Mouse (Mus musculus) liver, embryonic 11.5 days (tissue): Measurements from ENCODE around the gene Rtp4. TPM values are rescaled to one million over a fixed set of nuclear protein-coding genes. Genes with fewer than 3 reads are reported as not detected.

Experiments
- ATAC-seq: fragments of 200-750 bp; cut with Nextera tagmentation; replicated peaks from 2 replicates; pipeline ENCODE4 v1.8.0; 2017; ENCODE audit warnings: moderate number of reproducible peaks, mild to moderate bottlenecking, moderate TSS enrichment, moderate library complexity; ENCODE audit not compliant: low FRiP score
- DNase-seq: peaks from one replicate; pipeline ENCODE4 v3.0.0-alpha.2; 2017; ENCODE audit warnings: low spot score
- H3K27ac ChIP-seq: fragments of 300-500 bp; sonication (generic); 2 replicates; pipeline ENCODE4 v1.5.1; 2014; ENCODE audit warnings: mild to moderate bottlenecking, low read depth, low read length, control low read depth
- H3K27me3 ChIP-seq: fragments of 300-500 bp; sonication (generic); replicated peaks from 2 replicates; pipeline ENCODE4 v1.6.1; 2014; ENCODE audit warnings: low read length, mixed read lengths; ENCODE audit not compliant: control insufficient read depth, insufficient read depth
- H3K36me3 ChIP-seq: fragments of 300-500 bp; sonication (generic); 2 replicates; pipeline ENCODE4 v1.6.1; 2014; ENCODE audit warnings: mild to moderate bottlenecking, low read length, moderate library complexity, mixed read lengths; ENCODE audit not compliant: control insufficient read depth, insufficient read depth
- H3K4me1 ChIP-seq: fragments of 300-500 bp; sonication (generic); replicated peaks from 2 replicates; pipeline ENCODE4 v1.6.1; 2014; ENCODE audit warnings: low read length, mixed read lengths; ENCODE audit not compliant: control insufficient read depth, insufficient read depth
- H3K4me2 ChIP-seq: fragments of 300-500 bp; sonication (generic); 2 replicates; pipeline ENCODE4 v1.6.1; 2014; ENCODE audit warnings: mild to moderate bottlenecking, control low read depth, moderate library complexity
- H3K4me3 ChIP-seq: fragments of 300-500 bp; sonication (generic); 2 replicates; pipeline ENCODE4 v1.5.1; 2014; ENCODE audit warnings: low read depth, low read length, control low read depth
- H3K9ac ChIP-seq: fragments of 300-500 bp; sonication (generic); 2 replicates; pipeline ENCODE4 v1.6.1; 2014; ENCODE audit warnings: low read depth, low read length, control low read depth
- H3K9me3 ChIP-seq: fragments of 300-500 bp; sonication (generic); 2 replicates; pipeline ENCODE4 v1.6.1; 2016; ENCODE audit warnings: low read length, inconsistent platforms, mixed read lengths; ENCODE audit not compliant: control insufficient read depth
- WGBS: fragments of 180-500 bp; shearing (Covaris S2); extraction: QIAGEN DNeasy Blood & Tissue Kit; methylation state at CpG from one replicate; pipeline ENCODE4 v1.1.7; 2014; 5-methylcytosine and 5-hydroxymethylcytosine counted together
- polyA plus RNA-seq: library from polyadenylated mRNA; unstranded; fragments of >200 nt; fragmentation: Nextera tagmentation; extraction: Ambion mirVana; gene quantifications from 2 replicates; pipeline ENCODE4 v1.2.1, GENCODE M21; 2014

Rtp4 gene
- polyA plus RNA-seq = 4.2 and 4.6 TPM in 2 replicates

DNA sequence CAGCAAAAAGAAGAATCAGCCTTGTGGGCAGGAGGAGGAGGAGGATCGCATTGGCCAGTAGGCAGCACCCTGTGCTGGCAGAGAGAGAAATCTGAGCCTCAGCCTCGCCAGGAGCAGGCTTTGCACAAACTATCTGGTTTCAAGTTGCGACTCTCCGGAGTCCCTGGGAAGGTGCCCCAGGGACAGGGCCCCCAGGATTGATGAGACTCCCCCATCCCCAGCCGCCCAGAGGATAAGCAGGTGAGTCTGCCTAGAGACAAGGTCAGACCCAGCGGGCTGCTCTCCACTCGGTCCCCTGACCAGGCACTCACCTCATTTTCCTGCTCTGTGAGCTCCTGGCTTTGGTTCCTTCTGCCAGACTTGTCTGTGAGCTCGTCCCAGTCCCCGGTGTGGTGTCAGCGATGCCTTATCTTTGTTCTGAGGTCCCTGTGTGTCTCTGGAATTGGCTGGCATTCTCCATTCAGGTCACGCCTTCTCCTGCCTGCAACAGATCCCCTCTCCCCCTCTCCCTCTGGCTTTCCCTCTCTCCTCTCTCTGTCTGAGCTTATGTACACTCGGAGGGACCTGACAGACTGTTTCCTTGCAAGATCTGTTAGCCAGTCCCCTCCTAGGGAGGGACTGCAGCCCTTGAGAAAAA, at the start of gene Rtp4, which contains the start of gene Masp1:
Gene Rtp4 (plus strand): TSS at position 57 of the 637 bp plus-strand sequence.
Gene Masp1 (minus strand): TSS at position 581 of the 637 bp plus-strand sequence.
- peak within 1 kb of the TSS; percentile 46 for H3K4me3 ChIP-seq
- H3K4me2 ChIP-seq = peak within 1 kb of the TSS; percentile 57
- peaks cover 7% of the 10 kb centered on the region for H3K4me1 ChIP-seq
- 3% methylated on average over 12 of the region's 12 CpGs for WGBS
- DNase-seq (no peak), ATAC-seq (peak; percentile 54; the same call in 1 of the 2 replicates)
- 0 out of 2 replicates have a peak, but pooled peaks cover 2% of the 10 kb centered on the region for H3K27me3 ChIP-seq
- peak within 1 kb of the TSS; percentile 70 for H3K27ac ChIP-seq
- H3K9ac ChIP-seq = peak within 1 kb of the TSS; percentile 64
- H3K9me3 ChIP-seq = no peaks in the 10 kb centered on the region
- no peaks in the 10 kb centered on the region; the same call in 1 of the 2 replicates for H3K36me3 ChIP-seq

DNA sequence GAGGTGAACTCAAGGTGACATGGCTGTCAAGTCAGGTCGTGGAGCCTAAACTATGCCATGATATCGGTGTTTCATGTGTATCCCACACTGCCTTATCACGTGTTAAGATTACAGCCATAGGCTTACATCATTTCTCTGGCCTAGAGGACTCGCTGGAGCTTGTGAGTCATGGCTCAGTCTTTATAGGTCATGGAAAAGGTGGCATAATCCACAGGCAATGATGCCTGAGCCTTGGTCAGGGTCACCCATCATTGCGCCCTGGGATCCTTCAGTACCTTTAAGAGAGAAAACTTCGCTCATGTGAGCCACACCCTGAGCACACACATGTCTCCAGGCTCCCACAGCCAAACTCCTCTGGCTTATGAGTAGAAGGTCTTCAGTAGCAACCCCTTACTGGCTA, 48.5 kb upstream of the Rtp4 start:
- H3K4me2 ChIP-seq = no peak overlapping the region
- H3K4me3 ChIP-seq = no peak overlapping the region
- H3K4me1 ChIP-seq = no peaks in the 10 kb centered on the region
- peaks cover 2% of the 10 kb centered on the region; the same call in 1 of the 2 replicates for H3K36me3 ChIP-seq
- 81% methylated on average over 6 of the region's 6 CpGs for WGBS
- H3K9ac ChIP-seq = no peak overlapping the region
- no peak overlapping the region for H3K27ac ChIP-seq
- no peak for ATAC-seq
- no peaks in the 10 kb centered on the region for H3K27me3 ChIP-seq
- no peaks in the 10 kb centered on the region for H3K9me3 ChIP-seq
- no peak for DNase-seq

DNA sequence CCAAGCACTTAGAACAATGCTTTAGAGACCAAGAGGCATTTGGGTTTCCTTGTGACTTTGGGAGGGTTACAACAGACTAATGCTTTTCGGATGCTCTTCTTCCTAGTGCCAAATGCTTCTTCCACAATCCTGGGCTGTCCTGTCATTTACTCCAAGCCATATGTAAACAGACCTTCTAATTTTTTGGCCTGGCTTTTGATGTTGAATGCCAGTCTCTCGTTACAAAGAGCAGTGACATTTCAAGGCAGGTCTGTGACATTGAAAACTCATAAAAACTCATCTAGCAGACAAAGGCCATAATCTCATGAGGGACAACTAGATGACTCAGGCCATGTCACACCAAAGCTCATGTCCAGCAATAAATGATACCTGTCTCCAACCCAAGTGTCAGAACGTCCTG, 48.0 kb upstream of the Rtp4 start:
- H3K9ac ChIP-seq = no peak overlapping the region
- DNase-seq = peak; percentile 14
- no peak overlapping the region for H3K27ac ChIP-seq
- 57% methylated on average over 3 of the region's 3 CpGs for WGBS
- H3K4me3 ChIP-seq = no peak overlapping the region
- peaks cover 2% of the 10 kb centered on the region; the same call in 1 of the 2 replicates for H3K36me3 ChIP-seq
- H3K4me1 ChIP-seq = no peaks in the 10 kb centered on the region
- no peak overlapping the region for H3K4me2 ChIP-seq
- ATAC-seq = no peak
- H3K27me3 ChIP-seq = no peaks in the 10 kb centered on the region
- no peaks in the 10 kb centered on the region for H3K9me3 ChIP-seq

DNA sequence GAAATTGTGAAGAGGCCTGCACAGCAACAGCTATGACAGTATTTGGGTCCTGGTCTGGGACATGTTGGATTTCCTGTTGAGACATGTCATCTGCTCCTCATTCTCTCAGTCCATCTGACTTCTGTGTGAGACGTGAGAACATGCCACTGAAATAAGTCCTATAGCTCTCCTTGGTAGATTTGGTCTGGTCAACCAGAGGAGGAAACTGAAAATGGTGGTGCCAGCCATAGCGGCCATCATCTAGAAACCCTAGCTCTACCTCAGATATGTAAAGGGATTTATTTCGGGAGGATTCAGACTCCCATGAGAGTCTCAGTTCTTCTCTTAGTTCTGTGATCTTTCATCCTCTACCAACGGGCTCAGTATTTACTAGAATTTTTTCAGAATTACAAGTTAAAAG, 44.4 kb upstream of the Rtp4 start:
- H3K9me3 ChIP-seq = no peaks in the 10 kb centered on the region
- H3K4me3 ChIP-seq = no peak overlapping the region
- DNase-seq (no peak), ATAC-seq (no peak)
- no peaks in the 10 kb centered on the region for H3K4me1 ChIP-seq
- no peaks in the 10 kb centered on the region for H3K27me3 ChIP-seq
- H3K27ac ChIP-seq = no peak overlapping the region
- no peaks in the 10 kb centered on the region for H3K36me3 ChIP-seq
- H3K4me2 ChIP-seq = no peak overlapping the region
- no peak overlapping the region for H3K9ac ChIP-seq
- WGBS = 84% methylated on average over 4 of the region's 4 CpGs

DNA sequence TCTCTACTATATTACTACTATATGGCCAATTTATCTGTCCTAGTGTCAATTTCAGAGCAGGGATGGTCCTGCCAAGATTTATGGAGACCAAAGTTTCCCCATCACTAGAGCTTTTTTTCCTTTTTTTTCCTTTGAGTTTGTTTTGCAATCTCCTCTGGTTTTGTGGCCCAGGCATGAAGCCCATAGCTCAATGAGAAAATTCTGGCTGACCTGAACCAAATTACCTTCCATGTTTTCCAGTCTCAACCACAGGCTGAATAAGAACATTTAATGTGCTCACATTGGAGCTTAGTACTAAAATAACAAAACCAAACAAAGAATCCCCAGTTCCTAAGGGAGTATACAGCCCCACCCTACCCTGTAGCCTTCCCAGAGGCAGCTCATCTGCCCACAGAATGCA, 43.5 kb upstream of the Rtp4 start:
- DNase-seq (no peak), ATAC-seq (no peak)
- Histone ChIP-seq H3K4me3 (no peak overlapping the region), H3K4me2 (no peak overlapping the region), H3K27me3 (no peaks in the 10 kb centered on the region), H3K9me3 (no peaks in the 10 kb centered on the region), H3K4me1 (no peaks in the 10 kb centered on the region), H3K36me3 (no peaks in the 10 kb centered on the region), H3K9ac (no peak overlapping the region), H3K27ac (no peak overlapping the region)

- DNase-seq (peak; percentile 23), ATAC-seq (no peak)
- H3K9ac ChIP-seq = no peak overlapping the region
- no peaks in the 10 kb centered on the region for H3K36me3 ChIP-seq
- no peaks in the 10 kb centered on the region for H3K27me3 ChIP-seq
- H3K27ac ChIP-seq = no peak overlapping the region
- no peak overlapping the region for H3K4me2 ChIP-seq
- 72% methylated on average over 7 of the region's 7 CpGs for WGBS
- H3K4me1 ChIP-seq = no peaks in the 10 kb centered on the region
- H3K4me3 ChIP-seq = no peak overlapping the region
- no peaks in the 10 kb centered on the region for H3K9me3 ChIP-seq
These were observed 40.1 kb upstream of the Rtp4 start for GRCm38 (mm10) chr16:23479872-23480603.

DNA sequence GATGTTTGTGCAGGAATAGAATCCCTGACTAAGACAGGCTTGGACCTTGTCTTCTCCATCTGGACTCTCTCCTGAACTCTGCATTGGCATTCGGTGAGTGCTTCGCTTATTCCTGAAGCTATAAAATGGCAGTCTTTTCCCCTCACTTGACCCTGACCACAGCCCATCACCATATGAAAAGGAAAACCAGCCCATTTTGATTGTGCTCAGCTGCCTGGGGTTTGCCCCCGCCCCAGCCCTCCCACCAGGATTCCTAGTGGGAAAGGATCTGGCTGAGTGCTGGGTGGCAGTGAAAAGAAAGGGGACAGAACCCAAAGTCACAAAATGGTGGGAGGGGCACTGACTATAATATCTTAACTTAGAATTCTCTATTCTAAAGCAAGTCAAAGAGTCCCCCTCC, 37.9 kb upstream of the Rtp4 start:
- Histone ChIP-seq H3K4me1 (no peaks in the 10 kb centered on the region), H3K27me3 (no peaks in the 10 kb centered on the region), H3K4me2 (no peak overlapping the region), H3K4me3 (no peak overlapping the region), H3K36me3 (no peaks in the 10 kb centered on the region), H3K9ac (no peak overlapping the region), H3K9me3 (no peaks in the 10 kb centered on the region), H3K27ac (no peak overlapping the region)
- 86% methylated on average over 3 of the region's 3 CpGs for WGBS
- DNase-seq (no peak), ATAC-seq (no peak)

GRCm38 (mm10) chr16:23482846-23483245, 37.2 kb upstream of the Rtp4 start:
- no peak for DNase-seq
- ATAC-seq = no peak
- Histone ChIP-seq H3K9me3 (no peaks in the 10 kb centered on the region), H3K4me2 (no peak overlapping the region), H3K27ac (no peak overlapping the region), H3K27me3 (no peaks in the 10 kb centered on the region), H3K9ac (no peak overlapping the region), H3K36me3 (no peaks in the 10 kb centered on the region), H3K4me3 (no peak overlapping the region), H3K4me1 (no peaks in the 10 kb centered on the region)
- WGBS = 89% methylated on average over 12 of the region's 12 CpGs

DNA sequence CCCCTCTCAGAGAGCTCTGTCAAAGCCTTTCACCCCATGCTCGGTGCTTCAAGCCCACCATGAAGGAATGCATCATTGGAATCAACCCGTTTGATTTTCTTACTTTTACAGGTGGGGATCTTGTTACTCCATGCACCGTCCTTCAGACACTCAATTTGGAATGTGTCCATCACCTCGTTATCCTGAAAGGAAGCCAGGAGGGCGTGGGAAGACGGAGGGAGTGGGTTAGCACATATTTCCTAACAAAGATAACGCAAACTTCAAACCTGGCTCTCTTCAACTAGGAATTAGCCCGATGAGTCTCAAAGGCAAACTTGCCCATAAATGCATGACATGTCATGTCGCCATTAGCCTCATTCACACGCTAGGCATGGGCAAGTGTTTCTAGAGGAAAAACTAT, 36.8 kb upstream of the Rtp4 start:
- 79% methylated on average over 10 of the region's 10 CpGs for WGBS
- ATAC-seq = no peak
- Histone ChIP-seq H3K27ac (no peak overlapping the region), H3K9me3 (no peaks in the 10 kb centered on the region), H3K27me3 (no peaks in the 10 kb centered on the region), H3K36me3 (no peaks in the 10 kb centered on the region), H3K4me3 (no peak overlapping the region), H3K9ac (no peak overlapping the region), H3K4me1 (no peaks in the 10 kb centered on the region), H3K4me2 (no peak overlapping the region)
- peak; percentile 12 for DNase-seq
